Mouse (Mus musculus): ENCODE data around the gene Shcbp1l. TPM values are rescaled to one million over a fixed set of nuclear protein-coding genes. Genes with fewer than 3 reads are reported as not detected.

The Shcbp1l gene
- total and polyA plus RNA-seq, 3 experiments: 0.59 to 1.6 TPM; not detected in 1

DNA sequence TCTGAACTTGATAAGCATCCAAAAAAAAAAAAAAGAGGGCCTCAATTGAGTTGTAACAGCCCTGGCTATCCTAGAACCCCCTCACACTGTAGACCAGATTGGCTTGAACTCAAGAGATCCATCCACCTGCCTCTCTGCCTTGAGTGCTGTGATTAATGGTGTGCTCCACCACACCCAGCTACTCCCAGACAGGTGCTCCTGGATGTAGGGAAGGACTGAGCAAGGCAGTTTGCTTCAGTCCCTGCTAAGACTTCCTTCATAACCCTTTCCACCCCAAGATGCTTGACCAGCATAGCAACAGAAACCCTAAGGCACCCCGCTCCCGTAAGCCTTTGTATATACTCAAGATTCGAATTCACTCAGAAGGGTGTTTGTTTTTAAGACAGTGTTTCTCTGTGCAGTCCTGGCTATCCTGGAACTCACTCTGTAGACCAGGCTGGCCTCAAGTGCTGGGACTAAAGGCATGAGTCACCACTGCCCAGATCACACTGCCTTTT is 28.2 kb downstream of the Shcbp1l start:
- Histone ChIP-seq H3K79me2 (replicated peaks; ENCODE audit: control insufficient read depth, extremely low read depth, insufficient read depth, poor library complexity, severe bottlenecking) (peaks cover 3% of the 10 kb centered on the region; the same call in 1 of the 2 replicates), H3K4me2 (ENCODE audit: insufficient read depth, low read depth, poor library complexity, severe bottlenecking) (no peak overlapping the region), H3K9me3 (replicated peaks; ENCODE audit: low read length) (no peaks in the 10 kb centered on the region), H3K4me3 (replicated peaks in 1 of 3; ENCODE audit: low read depth in 2 of 3, low read length in 2 of 3, poor library complexity in 1 of 3) (no peak overlapping the region), H3K9ac (ENCODE audit: insufficient read depth, low read depth) (no peak overlapping the region), H3K36me3 (replicated peaks in 1 of 2; ENCODE audit: control insufficient read depth in 1 of 2, insufficient read depth in 1 of 2, low read length in 1 of 2) (peaks cover 39 to 89% of the 10 kb centered on the region in 2 experiments), H3K27ac (ENCODE audit: insufficient read depth, low read depth) (no peak overlapping the region), H3K4me1 (ENCODE audit: control insufficient read depth in 1 of 2, insufficient read depth in 2 of 2) (no peaks in the 10 kb centered on the region), H3K27me3 (replicated peaks) (no peaks in the 10 kb centered on the region)
- no peak for DNase-seq (ENCODE audit: extremely low read depth)
- in situ Hi-C loops (cut with MboI; ENCODE audit: low pct_ligation_motif_present, low pct_unique_long_range_greater_than_20kb, low sequenced_read_pairs): no loop called here
- dilution Hi-C loops (cut with MboI; ENCODE audit: extremely low pct_ligation_motif_present, extremely low pct_unique_long_range_greater_than_20kb, low sequenced_read_pairs): no loop called here
- TF ChIP-seq POLR2AphosphoS2 (IDR thresholded peaks at IDR 0.05; ENCODE audit: low read depth, low read length) (peak; percentile 68; the same call in 1 of the 2 replicates), E2F4 (IDR thresholded peaks at IDR 0.05; ENCODE audit: insufficient replicate concordance, low read depth, low read length) (no peak), CTCF (conservative IDR thresholded peaks at IDR 0.05 in 1 of 2, IDR thresholded peaks at IDR 0.05 in 1 of 2; ENCODE audit: low read depth in 2 of 2, low read length in 2 of 2) (no peak)

- no peak for TF ChIP-seq ZMIZ1 (IDR thresholded peaks at IDR 0.05; ENCODE audit: low read depth, low read length)
- TF ChIP-seq IRF4 (IDR thresholded peaks at IDR 0.05; ENCODE audit: low read depth, low read length): no peak
- no peak for TF ChIP-seq KAT2A (IDR thresholded peaks at IDR 0.05; ENCODE audit: insufficient replicate concordance, low read length)
- no peak for TF ChIP-seq ZC3H11A (IDR thresholded peaks at IDR 0.05; ENCODE audit: low read depth, low read length)
- no peak for TF ChIP-seq ELF1 (IDR thresholded peaks at IDR 0.05; ENCODE audit: low read depth, low read length)
- no peak for TF ChIP-seq MYC (IDR thresholded peaks at IDR 0.05; ENCODE audit: low read depth, low read length)
- no peak for TF ChIP-seq BHLHE40 (IDR thresholded peaks at IDR 0.05; ENCODE audit: low read depth, low read length)
- no peak for TF ChIP-seq TCF12 (IDR thresholded peaks at IDR 0.05; ENCODE audit: low read depth, low read length)
- no peak for TF ChIP-seq CTCF (conservative IDR thresholded peaks at IDR 0.05 in 1 of 2, IDR thresholded peaks at IDR 0.05 in 1 of 2; ENCODE audit: low read depth in 2 of 2, low read length in 2 of 2)
- no peak for TF ChIP-seq RCOR1 (conservative IDR thresholded peaks at IDR 0.05; ENCODE audit: low read depth, low read length)
- no peak for TF ChIP-seq NRF1 (IDR thresholded peaks at IDR 0.05; ENCODE audit: low read depth, low read length)
- no peak for TF ChIP-seq MAX (IDR thresholded peaks at IDR 0.05; ENCODE audit: low read length)
- no peak for TF ChIP-seq JUND (conservative IDR thresholded peaks at IDR 0.05; ENCODE audit: low read depth, low read length)
- H3K4me1 ChIP-seq (ENCODE audit: control insufficient read depth in 1 of 2, insufficient read depth in 2 of 2): no peaks in the 10 kb centered on the region
- H3K79me2 ChIP-seq (replicated peaks; ENCODE audit: control insufficient read depth, extremely low read depth, insufficient read depth, poor library complexity, severe bottlenecking): peaks cover 12% of the 10 kb centered on the region
- no peak overlapping the region for H3K27ac ChIP-seq (ENCODE audit: insufficient read depth, low read depth)
- peaks cover 53 to 94% of the 10 kb centered on the region in 2 experiments for H3K36me3 ChIP-seq (replicated peaks in 1 of 2; ENCODE audit: control insufficient read depth in 1 of 2, insufficient read depth in 1 of 2, low read length in 1 of 2)
- no peak for DNase-seq (ENCODE audit: extremely low read depth)
- dilution Hi-C loops (cut with MboI; ENCODE audit: extremely low pct_ligation_motif_present, extremely low pct_unique_long_range_greater_than_20kb, low sequenced_read_pairs) (no loop called here), in situ Hi-C loops (cut with MboI; ENCODE audit: low pct_ligation_motif_present, low pct_unique_long_range_greater_than_20kb, low sequenced_read_pairs) (no loop called here)
- H3K4me3 ChIP-seq (replicated peaks in 1 of 3; ENCODE audit: low read depth in 2 of 3, low read length in 2 of 3, poor library complexity in 1 of 3): no peak overlapping the region
- H3K4me2 ChIP-seq (ENCODE audit: insufficient read depth, low read depth, poor library complexity, severe bottlenecking): no peak overlapping the region
- no peaks in the 10 kb centered on the region for H3K27me3 ChIP-seq (replicated peaks)
- no peak overlapping the region for H3K9ac ChIP-seq (ENCODE audit: insufficient read depth, low read depth)
- H3K9me3 ChIP-seq (replicated peaks; ENCODE audit: low read length): no peaks in the 10 kb centered on the region
Observed at GRCm38 (mm10) chr1:153456137-153456536, 31.2 kb downstream of the Shcbp1l start.
